Mouse (Mus musculus) monocyte, adult 2 months (primary cell): Measurements from ENCODE around the gene Telo2.
"Not testable (repeated sequence)": the region's sequence is repeated elsewhere in the genome, so short reads cannot be mapped to it uniquely, and the experiment has no call there.

Source experiments
- DNase-seq, 2 experiments: peaks; one replicate each; pipeline ENCODE4 v3.0.0; 2022; ENCODE audit warnings: low spot score in 2 of 2, low read depth in 1 of 2

Gene Telo2

GRCm38 (mm10) chr17:25115664-25116432, at the start of gene Telo2:
Gene Telo2 (minus strand): TSS chr17:25115967.
- peak; percentile 62 to 88 for DNase-seq

- DNase-seq = no peak
These were observed 49.0 kb upstream of the Telo2 start for GRCm38 (mm10) chr17:25164770-25165169.

- DNase-seq = no peak
These were observed 47.6 kb upstream of the Telo2 start for GRCm38 (mm10) chr17:25163387-25163786.

DNA sequence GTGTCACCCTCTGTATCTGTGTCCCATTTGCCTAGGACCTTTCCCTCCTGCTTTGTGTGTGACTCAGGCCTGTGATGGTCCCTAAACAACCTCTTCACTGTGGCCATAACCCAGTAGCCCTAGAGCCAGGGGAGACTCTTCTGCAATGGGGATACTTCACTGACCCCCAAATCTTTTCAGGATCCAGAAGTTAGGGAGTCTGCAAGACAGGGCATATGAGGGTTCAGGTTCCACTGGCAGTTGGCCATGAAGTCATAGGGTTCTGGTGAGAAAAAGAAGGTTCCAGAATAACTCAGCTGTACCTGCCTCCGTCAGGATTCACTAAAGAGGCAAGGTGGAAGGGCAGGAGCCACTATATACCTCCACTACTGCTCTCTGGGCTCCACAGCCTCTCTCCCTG, 46.4 kb upstream of the Telo2 start, which contains the start of gene Ccdc154:
Ccdc154 (plus strand) TSS at position 301 of the 400 bp plus-strand sequence.
- no peak for DNase-seq

DNA sequence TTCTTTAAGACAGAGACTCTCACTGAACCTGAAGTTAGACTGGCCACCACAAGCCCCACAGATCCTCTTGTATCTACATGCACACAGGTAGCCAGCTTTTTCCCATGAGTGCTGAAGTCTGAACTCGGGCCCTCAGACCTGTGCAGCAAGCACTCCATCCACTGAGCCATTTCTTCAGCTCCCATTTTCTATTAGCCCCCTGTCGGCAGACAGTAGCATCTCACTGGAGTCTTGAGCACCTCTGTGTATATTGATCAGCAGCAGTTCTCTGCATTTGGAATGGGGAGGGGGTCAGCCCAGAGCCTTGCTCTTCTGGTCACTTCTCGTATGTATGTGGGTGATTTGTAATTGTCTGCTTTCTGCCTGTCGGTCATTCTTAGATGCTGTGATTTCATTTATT, 24.2 kb upstream of the Telo2 start:
- DNase-seq = no peak

GRCm38 (mm10) chr17:25138803-25139202, 23.0 kb upstream of the Telo2 start:
- no peak for DNase-seq

GRCm38 (mm10) chr17:25135622-25136021, 19.9 kb upstream of the Telo2 start:
- no peak for DNase-seq

DNA sequence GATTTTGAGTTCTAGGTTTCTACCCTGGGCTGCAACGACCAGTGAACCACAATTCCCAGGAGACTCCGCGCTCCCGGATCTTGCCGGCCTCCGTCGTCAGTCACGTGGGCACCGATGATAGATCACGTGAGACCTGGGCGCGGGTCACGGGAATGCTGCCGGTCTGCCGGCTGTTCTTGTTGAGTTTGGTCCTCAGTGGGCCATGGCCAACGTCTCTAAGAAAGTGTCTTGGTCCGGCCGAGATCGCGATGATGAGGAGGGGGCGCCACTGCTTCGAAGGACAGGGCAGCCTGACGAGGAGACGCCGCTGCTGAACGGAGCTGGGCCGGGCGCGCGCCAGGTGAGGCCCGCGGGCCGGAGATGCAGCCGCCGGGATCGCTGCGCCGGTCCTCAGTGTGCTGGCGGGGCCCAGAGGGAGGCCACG, 17.5 kb upstream of the Telo2 start, which contains the start of gene Clcn7:
Clcn7 (plus strand) TSS at position 117 of the 424 bp plus-strand sequence.
- DNase-seq = peak; percentile 55 to 81

- no peak for DNase-seq
These were observed 14.3 kb upstream of the Telo2 start for GRCm38 (mm10) chr17:25130060-25130459.

- no peak for DNase-seq
These were observed 11.9 kb upstream of the Telo2 start for GRCm38 (mm10) chr17:25127681-25128080.

DNA sequence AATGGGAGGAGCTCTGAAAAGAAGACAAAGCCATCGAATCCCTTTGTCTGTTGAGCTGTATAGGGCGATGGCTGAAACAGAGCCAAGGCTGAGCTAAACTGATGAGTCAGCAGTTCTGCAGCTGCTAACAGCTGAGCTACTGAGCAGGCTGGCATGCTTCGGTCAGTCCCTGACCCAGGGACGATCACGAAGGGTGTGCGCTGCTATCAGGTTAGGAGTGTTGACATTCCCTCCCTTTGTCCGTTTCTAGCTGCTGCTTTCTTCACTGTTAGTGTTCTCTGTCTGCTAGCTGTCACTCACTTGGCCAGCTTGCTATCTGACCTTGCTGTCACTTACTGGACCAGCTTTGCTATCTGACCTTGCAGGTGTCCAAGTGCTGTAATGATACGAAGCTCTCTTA, 11.3 kb upstream of the Telo2 start:
- DNase-seq = no peak

DNA sequence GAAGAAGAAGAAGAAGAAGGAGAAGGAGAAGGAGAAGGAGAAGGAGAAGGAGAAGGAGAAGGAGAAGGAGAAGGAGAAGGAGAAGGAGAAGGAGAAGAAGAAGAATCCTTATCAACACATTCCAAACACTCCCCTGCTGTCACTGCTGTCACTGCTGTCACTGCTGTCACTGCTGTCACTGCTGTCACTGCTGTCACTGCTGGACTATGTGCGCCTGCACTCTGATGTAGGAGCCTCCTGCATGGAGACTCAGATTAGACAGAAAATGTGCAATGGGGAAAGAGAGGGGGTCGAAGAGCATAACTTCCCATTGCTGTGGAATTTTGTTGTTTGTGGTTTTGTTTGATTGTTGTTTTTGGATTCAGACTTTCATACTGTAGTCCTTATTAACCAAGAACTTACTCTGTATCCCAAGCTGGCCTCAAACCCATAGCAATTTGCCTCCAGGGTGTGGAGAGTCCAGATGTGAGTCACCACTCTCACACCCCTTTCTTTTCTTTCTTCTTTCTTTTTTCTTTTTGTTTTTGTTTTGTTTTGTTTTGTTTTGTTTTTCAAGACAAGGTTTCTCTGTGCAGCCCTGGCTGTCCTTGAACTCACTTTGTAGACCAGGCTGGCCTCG, 9.8 kb upstream of the Telo2 start:
- not testable (repeated sequence) for DNase-seq

DNA sequence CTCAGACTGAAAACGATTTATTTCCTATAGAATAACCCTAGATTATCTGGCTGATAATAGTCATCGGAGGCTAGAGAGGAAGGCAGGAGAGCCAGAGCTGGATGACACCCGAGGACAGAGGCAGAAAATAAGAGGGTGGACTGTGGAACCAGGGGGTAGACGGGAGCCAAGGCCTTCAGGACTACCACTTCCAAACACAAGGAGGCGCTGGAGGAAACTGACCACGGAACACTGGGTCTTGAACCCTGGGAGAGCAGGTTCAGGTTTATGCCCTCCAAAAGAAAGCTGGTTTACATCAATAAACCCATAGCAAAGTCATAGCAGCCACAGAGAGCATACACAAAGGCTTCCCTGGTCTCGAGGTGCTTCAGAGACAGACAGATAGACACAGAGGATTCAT, 8.2 kb upstream of the Telo2 start:
- DNase-seq = no peak

GRCm38 (mm10) chr17:25120406-25120805, 4.6 kb upstream of the Telo2 start, which contains the start of gene Ptx4:
Gene Ptx4 (plus strand): TSS chr17:25120760.
- DNase-seq = no peak

- DNase-seq = no peak
These were observed 1.5 kb upstream of the Telo2 start for GRCm38 (mm10) chr17:25117263-25117662.

DNA sequence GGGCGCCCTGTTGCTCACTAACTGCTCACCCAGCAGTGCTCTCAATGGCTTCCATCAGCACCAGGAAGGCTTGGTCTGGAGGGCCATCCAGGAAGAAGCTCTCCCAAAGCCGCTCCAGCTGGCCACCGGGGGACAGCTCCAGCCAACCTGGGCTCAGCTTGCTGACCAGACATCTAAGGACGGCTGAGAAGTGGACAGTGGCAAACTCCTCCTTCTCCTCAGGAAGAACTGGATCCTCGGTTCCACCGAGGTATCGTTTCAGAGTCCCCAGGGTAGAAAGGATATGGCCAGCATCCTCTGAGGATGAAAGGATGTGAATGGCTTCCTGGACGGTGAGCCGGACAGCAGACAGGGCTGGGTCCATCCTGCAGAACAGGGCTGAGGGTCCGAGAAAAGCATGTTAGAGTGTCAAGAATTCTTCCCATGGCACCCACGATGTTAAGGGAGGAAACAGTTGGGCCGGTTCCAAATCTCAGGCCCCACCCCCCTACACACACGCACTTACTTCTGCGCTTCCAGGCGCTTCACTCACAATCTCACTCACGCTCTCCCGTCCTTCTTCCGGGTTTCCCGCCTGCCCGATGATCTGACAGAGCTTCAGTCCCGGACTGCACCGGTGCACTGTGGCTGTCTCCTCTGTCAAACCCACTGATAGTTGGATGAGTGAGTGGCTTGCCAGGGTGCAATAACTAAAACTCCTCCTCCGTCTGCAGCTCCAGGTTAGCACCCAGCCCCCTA, 690 bp downstream of the Telo2 start:
- DNase-seq = no peak

- DNase-seq = no peak
These were observed 3.4 kb downstream of the Telo2 start for GRCm38 (mm10) chr17:25112423-25112810.

DNA sequence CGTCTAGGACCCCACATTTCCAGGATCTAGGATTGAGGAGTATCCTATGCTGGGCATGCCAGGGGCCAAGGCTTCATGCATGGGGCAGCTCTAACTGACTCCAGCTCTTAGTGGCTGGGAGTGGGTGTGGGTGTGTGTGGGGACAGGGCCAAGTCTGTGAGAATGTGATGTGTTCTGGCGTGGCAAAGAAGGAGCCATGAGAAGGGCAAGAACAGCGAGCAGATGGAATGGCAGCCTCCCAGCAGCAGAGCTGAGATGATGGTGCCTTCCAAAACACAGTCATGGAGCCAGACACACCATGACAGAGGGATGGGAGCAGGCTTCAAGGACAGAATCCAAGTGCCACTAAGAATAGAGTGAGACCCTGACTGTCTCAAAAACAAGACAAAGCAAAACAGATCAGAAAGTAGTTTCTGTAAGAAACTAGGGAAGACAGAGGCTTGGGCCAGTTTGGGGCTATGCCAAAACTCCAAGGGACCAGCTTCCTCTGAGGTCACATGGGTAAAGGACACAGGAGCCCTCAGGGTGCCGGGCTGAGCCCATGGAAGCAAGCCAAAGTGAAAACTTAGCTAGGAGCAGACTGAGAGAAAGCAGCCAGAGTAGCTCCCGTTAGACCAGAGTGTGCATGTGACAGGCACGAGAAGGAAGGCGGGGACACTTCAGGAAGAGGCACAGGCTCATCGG, 3.9 kb downstream of the Telo2 start:
- DNase-seq = no peak

DNA sequence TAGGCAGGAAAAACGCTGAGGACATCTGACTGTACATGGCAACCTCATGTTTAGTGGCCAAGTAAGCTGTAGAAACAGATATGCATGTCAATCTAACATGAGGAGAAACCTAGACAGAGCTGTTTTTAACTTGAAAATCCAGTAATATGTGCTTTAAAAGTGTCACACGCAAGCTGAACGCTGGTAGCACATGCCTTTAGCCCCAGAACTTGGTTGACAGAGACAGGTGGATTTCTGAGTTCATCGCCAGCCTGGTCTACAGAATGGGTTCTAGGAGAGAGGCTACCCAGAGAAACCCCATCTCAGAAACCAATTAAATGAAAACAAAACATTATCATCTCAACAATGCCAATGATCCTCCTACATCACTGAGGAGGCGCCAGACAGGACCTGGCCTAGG, 4.5 kb downstream of the Telo2 start:
- DNase-seq = no peak

DNA sequence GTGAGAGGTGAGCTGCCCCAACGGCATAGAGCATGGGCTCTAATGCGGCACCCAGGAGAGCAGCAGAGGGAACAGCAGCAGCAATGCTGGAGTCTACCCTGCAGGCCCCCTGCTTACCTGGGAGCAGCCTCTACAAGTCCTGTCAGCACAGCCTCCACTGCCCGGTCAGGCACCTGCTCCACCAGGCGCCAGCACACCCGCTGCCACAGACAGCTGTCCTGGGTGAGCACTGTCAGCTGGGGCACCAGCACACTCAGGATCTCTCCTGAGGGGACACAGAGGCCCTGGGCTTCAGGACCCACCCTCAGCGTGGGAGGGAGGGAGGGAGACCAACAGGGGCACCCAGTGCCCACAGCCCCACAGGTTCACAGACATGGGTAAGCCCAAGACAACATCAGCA, 5.2 kb downstream of the Telo2 start:
- DNase-seq = no peak

DNA sequence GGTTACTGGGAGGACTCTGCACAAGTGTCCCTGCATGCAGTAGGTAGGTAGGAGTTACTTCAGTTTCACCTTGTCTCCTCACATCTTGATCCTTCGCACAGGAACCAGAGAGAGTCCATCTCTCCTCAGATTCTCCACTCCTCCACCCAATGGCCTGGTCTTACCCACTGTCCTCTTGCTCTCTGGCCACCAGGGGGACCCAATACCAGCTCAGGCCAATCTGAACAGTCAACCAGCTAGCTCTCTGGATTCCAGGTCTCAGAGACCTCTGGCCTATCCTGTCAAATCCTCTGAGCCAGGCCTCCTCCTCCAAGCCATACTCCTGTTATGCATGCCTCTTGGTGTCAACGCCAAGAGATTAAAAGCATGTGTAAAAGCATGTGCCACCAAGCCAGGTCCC, 6.2 kb downstream of the Telo2 start:
- DNase-seq = no peak
